ENCODE assay signal across 15 mouse cellular contexts in the genomic region with DNA sequence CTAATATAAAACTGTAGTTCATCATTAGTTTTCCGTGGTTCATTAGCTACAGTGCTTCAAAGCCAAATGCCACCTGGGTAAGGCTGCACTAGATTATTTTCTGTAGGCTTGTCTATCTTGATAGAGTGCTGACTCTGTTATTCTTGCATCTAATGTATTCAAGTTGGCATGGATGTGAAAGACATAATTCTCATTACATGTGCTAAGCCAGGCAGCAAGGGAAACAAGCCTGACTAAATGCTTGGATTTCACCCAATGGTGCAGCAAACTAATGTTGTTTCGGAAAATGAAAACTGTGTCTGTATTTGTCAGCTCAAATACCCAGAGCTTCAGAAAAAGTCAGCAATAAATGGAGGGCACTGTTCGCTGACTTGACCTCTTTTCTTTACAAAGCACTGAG.
DNase-seq lines count a peak whose midpoint lies in the region; ATAC-seq lines count a peak whose summit lies in the region.
"Had no signal": no experiment of that assay in that cellular context is flagged by ENCODE, and none has a peak within 500 bp of the region (broad histone marks: within the 10 kb centered on the region; RNA-seq: fewer than 3 reads in every experiment).

No protein-coding gene starts in this region.

- H3K4me3 ChIP-seq in forebrain, embryonic 15.5 days, result no peak overlapping the region
- no peak overlapping the region for H3K4me3 ChIP-seq in forebrain, embryonic 11.5 days (ENCODE audit: low read depth, low read length)
- H3K4me3 ChIP-seq: embryonic facial prominence, embryonic 13.5 days; heart, adult 2 months; limb, embryonic 10.5 days; liver, embryonic 13.5 days; megakaryocyte, embryonic 14.5 days had no signal

- 59% methylated on average over 3 of the region's 3 CpGs for WGBS in forebrain, embryonic 15.5 days
- WGBS in forebrain, embryonic 11.5 days, result 93% methylated on average over 3 of the region's 3 CpGs

- no peak overlapping the region for H3K9ac ChIP-seq in forebrain, embryonic 15.5 days (replicated peaks)
- no peak overlapping the region for H3K9ac ChIP-seq in forebrain, embryonic 11.5 days (ENCODE audit: low read length)
- H3K9ac ChIP-seq: embryonic facial prominence, embryonic 13.5 days; liver, embryonic 13.5 days had no signal

- no peaks in the 10 kb centered on the region for H3K27me3 ChIP-seq in forebrain, embryonic 15.5 days
- H3K27me3 ChIP-seq in forebrain, embryonic 11.5 days (ENCODE audit: control insufficient read depth, insufficient read depth, low read length), result no peaks in the 10 kb centered on the region
- H3K27me3 ChIP-seq: embryonic facial prominence, embryonic 13.5 days; liver, embryonic 13.5 days; megakaryocyte, embryonic 14.5 days had no signal

- intact Hi-C loops in left cerebral cortex, postnatal 14 days (cut with DNase I), result no loop called here

- no peaks in the 10 kb centered on the region for H3K4me1 ChIP-seq in forebrain, embryonic 15.5 days
- no peaks in the 10 kb centered on the region for H3K4me1 ChIP-seq in forebrain, embryonic 11.5 days (replicated peaks; ENCODE audit: control insufficient read depth, insufficient read depth, low read length)
- H3K4me1 ChIP-seq: embryonic facial prominence, embryonic 13.5 days; limb, embryonic 10.5 days; liver, embryonic 13.5 days; megakaryocyte, embryonic 14.5 days had no signal

- no peaks in the 10 kb centered on the region for H3K9me3 ChIP-seq in forebrain, embryonic 15.5 days
- H3K9me3 ChIP-seq in forebrain, embryonic 11.5 days (ENCODE audit: control insufficient read depth, low read length), result no peaks in the 10 kb centered on the region
- H3K9me3 ChIP-seq: embryonic facial prominence, embryonic 13.5 days; limb, embryonic 10.5 days; liver, embryonic 13.5 days had no signal

- no peak for DNase-seq in forebrain, embryonic 11.5 days (ENCODE audit: low spot score)
- DNase-seq in left cerebral cortex, postnatal 14 days (ENCODE audit: low spot score in 2 of 2), result peak; percentile 12 to 26
- DNase-seq in left cerebral cortex, adult 11 months (ENCODE audit: low spot score), result no peak
- DNase-seq in brain, adult 2 months (ENCODE audit: low read depth, low spot score), result peak; percentile 71
- peak; percentile 31 to 41 for DNase-seq in layer of hippocampus, adult 8-10 months (ENCODE audit: low spot score in 2 of 2)
- DNase-seq in kidney, adult 18-20 months, result no peak
- DNase-seq: adrenal gland, adult 8-10 months; heart, adult 2 months; liver, embryonic 13.5 days had no signal

- H3K27ac ChIP-seq in forebrain, embryonic 15.5 days (replicated peaks), result no peak overlapping the region
- H3K27ac ChIP-seq in forebrain, embryonic 11.5 days (ENCODE audit: low read depth, low read length), result no peak overlapping the region
- H3K27ac ChIP-seq: embryonic facial prominence, embryonic 13.5 days; heart, adult 2 months; kidney, postnatal 0 days; limb, embryonic 10.5 days; liver, embryonic 13.5 days had no signal

- H3K36me3 ChIP-seq in forebrain, embryonic 15.5 days, result no peaks in the 10 kb centered on the region
- no peaks in the 10 kb centered on the region for H3K36me3 ChIP-seq in forebrain, embryonic 11.5 days (ENCODE audit: control insufficient read depth, insufficient read depth, low read length)
- H3K36me3 ChIP-seq: embryonic facial prominence, embryonic 13.5 days; limb, embryonic 10.5 days; liver, embryonic 13.5 days had no signal

- H3K4me2 ChIP-seq in forebrain, embryonic 15.5 days (replicated peaks), result no peak overlapping the region
- no peak overlapping the region for H3K4me2 ChIP-seq in forebrain, embryonic 11.5 days (ENCODE audit: low read depth, low read length, severe bottlenecking)
- H3K4me2 ChIP-seq: embryonic facial prominence, embryonic 13.5 days; liver, embryonic 13.5 days had no signal

- ATAC-seq in forebrain, embryonic 15.5 days (replicated peaks), result peak; percentile 83
- no peak for ATAC-seq in forebrain, embryonic 11.5 days (replicated peaks; ENCODE audit: low FRiP score)
- ATAC-seq: lung, postnatal 0 days had no signal

Comparison
In these comparisons a context has a peak if more than half of its experiments do, and no peak if none do; other contexts are left out.
1. DNase-seq: peak in left cerebral cortex, postnatal 14 days (2 of 2), brain, adult 2 months (single experiment) and layer of hippocampus, adult 8-10 months (2 of 2); none in forebrain, embryonic 11.5 days (single experiment), left cerebral cortex, adult 11 months (single experiment) and kidney, adult 18-20 months (single experiment).